Mouse (Mus musculus) midbrain, embryonic 16.5 days (tissue): ENCODE data around the gene Hist1h1e. TPM values are rescaled to one million over a fixed set of nuclear protein-coding genes. Genes with fewer than 3 reads are reported as not detected.
A peak's percentile ranks its signal among the peaks of the same experiment; 100 is the strongest.
"Not testable (repeated sequence)": the region's sequence is repeated elsewhere in the genome, so short reads cannot be mapped to it uniquely, and the experiment has no call there.

Source experiments
- ATAC-seq: fragments of 200-750 bp; cut with Nextera tagmentation; 2 replicates; pipeline ENCODE4 v1.8.0; 2017; ENCODE audit warnings: moderate TSS enrichment
- H3K27ac ChIP-seq: fragments of 300-500 bp; sonication (generic); 2 replicates; pipeline ENCODE4 v1.5.1; 2014; ENCODE audit warnings: mild to moderate bottlenecking, low read length, mixed read lengths
- H3K27me3 ChIP-seq: fragments of 300-500 bp; sonication (generic); 2 replicates; pipeline ENCODE4 v1.6.1; 2014; ENCODE audit warnings: low read depth, low read length, mixed read lengths; ENCODE audit not compliant: control insufficient read depth, insufficient read depth
- H3K36me3 ChIP-seq: fragments of 300-500 bp; sonication (generic); 2 replicates; pipeline ENCODE4 v1.6.1; 2014; ENCODE audit warnings: mild to moderate bottlenecking, low read length, moderate library complexity, mixed read lengths; ENCODE audit not compliant: control insufficient read depth, insufficient read depth
- H3K4me1 ChIP-seq: fragments of 300-500 bp; sonication (generic); 2 replicates; pipeline ENCODE4 v1.6.1; 2014; ENCODE audit warnings: mild to moderate bottlenecking, low read length, mixed read lengths; ENCODE audit not compliant: control insufficient read depth, insufficient read depth
- H3K4me2 ChIP-seq: fragments of 300-500 bp; sonication (generic); 2 replicates; pipeline ENCODE4 v1.6.1; 2014; ENCODE audit warnings: mild to moderate bottlenecking, low read length, mixed read lengths
- H3K4me3 ChIP-seq: fragments of 300-500 bp; sonication (generic); 2 replicates; pipeline ENCODE4 v1.5.1; 2014; ENCODE audit warnings: low read depth, mild to moderate bottlenecking, low read length, moderate library complexity, mixed read lengths
- H3K9ac ChIP-seq: fragments of 300-500 bp; sonication (generic); 2 replicates; pipeline ENCODE4 v1.6.1; 2014; ENCODE audit warnings: low read depth, low read length, mixed read lengths
- H3K9me3 ChIP-seq: fragments of 300-500 bp; sonication (generic); replicated peaks from 2 replicates; pipeline ENCODE4 v1.6.1; 2014; ENCODE audit warnings: mild to moderate bottlenecking, low read length, mixed read lengths; ENCODE audit not compliant: control insufficient read depth, poor library complexity, severe bottlenecking
- WGBS: fragments of 180-500 bp; shearing (Covaris S2); extraction: QIAGEN DNeasy Blood & Tissue Kit; methylation state at CpG from one replicate; pipeline ENCODE4 v1.1.7; 2014; 5-methylcytosine and 5-hydroxymethylcytosine counted together
- polyA plus RNA-seq: library from polyadenylated mRNA; unstranded; fragments of >200 nt; fragmentation: Nextera tagmentation; extraction: Ambion mirVana; gene quantifications from 2 replicates; pipeline ENCODE4 v1.2.1, GENCODE M21; 2015

Hist1h1e gene
- polyA plus RNA-seq, 1 experiment from 2014 or later: 3.3 TPM

GRCm38 (mm10) chr13:23584331-23584730 is 38.0 kb downstream of the Hist1h1e start:
- Histone ChIP-seq H3K4me2 (peak overlapping the region; percentile 91), H3K9ac (no peak overlapping the region; the same call in 1 of the 2 replicates), H3K4me3 (peak overlapping the region; percentile 54), H3K27ac (peak overlapping the region; percentile 94), H3K9me3 (no peaks in the 10 kb centered on the region), H3K36me3 (no peaks in the 10 kb centered on the region), H3K27me3 (no peaks in the 10 kb centered on the region), H3K4me1 (peaks cover 26% of the 10 kb centered on the region)
- ATAC-seq: no peak

DNA sequence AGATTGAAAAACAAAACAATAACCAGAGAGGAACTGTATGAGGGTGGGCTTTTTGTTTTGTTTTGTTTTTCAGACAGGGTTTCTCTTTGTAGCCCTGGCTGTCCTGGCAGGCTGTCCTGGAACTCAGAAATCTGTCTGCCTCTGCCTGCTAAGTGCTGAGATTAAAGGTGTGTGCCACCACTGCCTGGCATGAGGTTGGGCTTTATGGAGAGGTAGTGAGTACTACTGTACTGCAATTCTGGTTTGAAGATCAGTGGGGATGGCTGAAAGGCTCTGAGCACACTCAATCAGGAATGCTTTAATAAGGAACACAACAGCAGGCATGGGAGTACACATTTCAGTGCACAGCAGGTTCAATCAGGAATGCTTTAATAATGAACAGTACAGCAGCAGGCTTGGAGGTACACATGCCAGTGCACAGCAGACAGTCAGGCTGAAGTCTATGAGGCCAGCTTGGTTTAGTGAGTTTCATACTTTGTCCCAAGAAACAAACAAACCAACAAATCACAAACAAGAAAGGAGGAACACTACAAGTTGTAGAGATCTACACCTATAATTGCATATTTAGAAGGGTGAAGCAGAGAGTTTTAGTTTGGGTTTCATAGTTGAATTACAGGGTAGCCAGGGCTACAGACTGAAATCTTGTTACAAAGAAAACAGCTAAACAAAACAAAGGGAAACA is 38.8 kb downstream of the Hist1h1e start:
- Histone ChIP-seq H3K36me3 (no peaks in the 10 kb centered on the region), H3K4me1 (peaks cover 26% of the 10 kb centered on the region), H3K4me2 (no peak overlapping the region), H3K4me3 (no peak overlapping the region), H3K27me3 (no peaks in the 10 kb centered on the region), H3K27ac (no peak overlapping the region), H3K9me3 (no peaks in the 10 kb centered on the region), H3K9ac (no peak overlapping the region)
- ATAC-seq: no peak

GRCm38 (mm10) chr13:23582219-23583056 is 39.9 kb downstream of the Hist1h1e start:
- Histone ChIP-seq H3K27ac (peak overlapping the region; percentile 80), H3K4me1 (peaks cover 26% of the 10 kb centered on the region), H3K4me3 (peak overlapping the region; percentile 51), H3K9ac (peak overlapping the region; percentile 72), H3K9me3 (no peaks in the 10 kb centered on the region), H3K36me3 (no peaks in the 10 kb centered on the region), H3K4me2 (peak overlapping the region; percentile 94), H3K27me3 (no peaks in the 10 kb centered on the region)
- WGBS: 5% methylated on average over 6 of the region's 6 CpGs
- ATAC-seq: no peak

DNA sequence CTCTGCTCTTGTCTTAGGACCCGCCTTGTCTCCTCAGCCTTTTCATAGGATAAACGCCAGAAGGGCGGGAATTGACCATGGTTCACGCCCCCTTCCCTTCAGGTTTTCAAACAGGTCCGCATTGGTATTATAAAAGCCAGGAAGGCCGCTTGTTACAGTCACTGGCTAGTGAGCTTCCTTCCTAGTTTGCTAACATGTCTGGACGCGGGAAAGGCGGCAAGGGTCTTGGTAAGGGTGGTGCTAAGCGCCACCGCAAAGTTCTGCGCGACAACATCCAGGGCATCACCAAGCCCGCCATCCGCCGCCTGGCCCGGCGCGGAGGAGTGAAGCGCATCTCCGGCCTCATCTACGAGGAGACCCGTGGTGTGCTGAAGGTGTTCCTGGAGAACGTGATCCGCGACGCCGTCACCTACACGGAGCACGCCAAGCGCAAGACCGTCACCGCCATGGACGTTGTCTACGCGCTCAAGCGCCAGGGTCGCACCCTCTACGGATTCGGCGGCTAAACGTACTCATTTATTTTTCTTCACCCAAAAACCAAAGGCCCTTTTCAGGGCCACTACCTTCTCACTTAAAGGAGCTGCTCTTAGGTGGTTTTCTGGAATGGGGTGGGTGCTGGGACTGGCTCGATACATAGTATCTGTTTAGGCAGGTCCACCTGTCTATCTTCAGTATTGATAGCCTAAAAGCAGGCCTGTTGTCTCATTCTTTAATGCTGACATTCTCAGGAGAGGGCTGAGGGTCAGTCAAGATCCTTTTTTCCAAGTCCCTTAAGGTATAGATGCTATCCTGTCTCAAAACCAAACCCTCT is 40.7 kb downstream of the Hist1h1e start, which contains the start of gene Hist1h4d:
Gene Hist1h4d, plus strand, starts transcription at position 191 of the 811 bp plus-strand sequence.
- peak within 1 kb of the TSS; percentile 80 for H3K27ac ChIP-seq
- H3K4me1 ChIP-seq: peaks cover 25% of the 10 kb centered on the region
- peak within 1 kb of the TSS; percentile 94 for H3K4me2 ChIP-seq
- peak within 1 kb of the TSS; percentile 51 for H3K4me3 ChIP-seq
- peak; percentile 94 for ATAC-seq
- peak within 1 kb of the TSS; percentile 72 for H3K9ac ChIP-seq
- no peaks in the 10 kb centered on the region for H3K9me3 ChIP-seq
- no peaks in the 10 kb centered on the region for H3K27me3 ChIP-seq
- H3K36me3 ChIP-seq: no peaks in the 10 kb centered on the region
- WGBS: under 1% methylated on average over 43 of the region's 43 CpGs

- H3K27me3 ChIP-seq: no peaks in the 10 kb centered on the region
- no peak overlapping the region for H3K4me2 ChIP-seq
- H3K36me3 ChIP-seq: no peaks in the 10 kb centered on the region
- H3K9me3 ChIP-seq: no peaks in the 10 kb centered on the region
- H3K27ac ChIP-seq: no peak overlapping the region
- no peak overlapping the region for H3K9ac ChIP-seq
- 100% methylated on average over 1 of the region's 1 CpGs for WGBS
- no peak for ATAC-seq
- H3K4me1 ChIP-seq: peaks cover 25% of the 10 kb centered on the region
- no peak overlapping the region for H3K4me3 ChIP-seq
These were observed 44.5 kb downstream of the Hist1h1e start for GRCm38 (mm10) chr13:23577835-23578234.

DNA sequence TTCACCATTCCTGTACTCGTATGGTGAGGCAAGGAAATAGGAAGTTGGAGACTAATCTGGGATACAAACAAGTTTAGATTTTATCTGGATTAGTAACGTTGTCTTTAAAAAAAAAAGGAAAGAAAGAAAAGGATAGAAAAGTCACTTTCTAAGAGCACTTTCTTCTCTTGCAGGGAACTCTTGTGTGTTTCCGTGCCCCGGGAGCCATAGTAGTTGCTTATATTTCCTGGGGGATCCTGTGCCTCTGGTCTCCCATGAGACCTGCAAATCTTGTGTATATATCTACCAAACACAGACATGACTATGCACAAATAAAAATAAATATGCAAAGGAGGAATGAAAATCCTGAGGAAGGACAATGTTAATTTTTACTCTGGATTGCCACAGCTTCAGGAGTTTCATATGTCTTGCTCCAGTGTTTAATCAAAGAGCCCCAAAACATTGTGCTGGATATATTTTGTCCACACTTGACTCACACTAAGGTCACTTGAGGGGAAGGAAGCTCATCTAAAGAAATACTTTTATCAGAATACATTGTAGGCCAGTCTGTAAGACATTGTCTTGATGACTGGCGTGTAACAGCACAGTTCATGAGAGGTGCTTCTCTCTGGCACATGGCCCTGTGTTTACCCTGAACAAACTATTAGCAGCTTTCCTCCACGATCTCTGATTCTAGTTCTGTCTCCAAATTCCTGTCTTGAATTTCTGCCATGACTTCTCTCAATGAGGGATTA is 45.3 kb downstream of the Hist1h1e start:
- 46% methylated on average over 6 of the region's 6 CpGs for WGBS
- Histone ChIP-seq H3K9ac (no peak overlapping the region), H3K27me3 (no peaks in the 10 kb centered on the region), H3K9me3 (no peaks in the 10 kb centered on the region), H3K36me3 (no peaks in the 10 kb centered on the region), H3K4me3 (no peak overlapping the region), H3K27ac (no peak overlapping the region), H3K4me1 (peaks cover 26% of the 10 kb centered on the region), H3K4me2 (peak overlapping the region; percentile 78)
- no peak for ATAC-seq

DNA sequence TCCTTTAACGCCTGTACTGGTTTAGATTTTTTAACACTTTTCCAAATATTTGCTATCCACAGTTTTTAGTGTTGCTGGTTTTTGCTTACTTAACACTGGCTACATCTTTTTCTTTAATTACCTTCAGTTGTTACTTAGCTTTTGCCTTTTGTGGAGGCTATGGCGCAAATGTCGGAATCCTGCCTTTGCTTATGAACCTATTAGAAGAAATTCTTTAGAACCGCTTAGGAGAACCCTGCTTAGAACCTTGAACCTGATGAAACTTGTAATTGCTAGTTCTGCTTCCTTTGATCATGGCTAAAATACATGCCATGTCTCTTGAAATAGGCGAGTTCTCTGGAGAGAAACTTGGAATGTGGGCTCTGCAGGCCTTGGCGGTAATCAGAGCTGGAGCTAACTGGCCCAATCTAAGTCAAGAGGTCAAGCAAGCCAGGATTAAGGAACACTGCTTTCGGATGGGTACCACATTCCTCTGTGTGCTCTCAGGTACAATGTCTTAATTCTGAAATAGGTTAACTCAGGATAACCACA is 45.9 kb downstream of the Hist1h1e start:
- Histone ChIP-seq H3K4me3 (peak overlapping the region; percentile 40), H3K9me3 (no peaks in the 10 kb centered on the region), H3K9ac (no peak overlapping the region; the same call in 1 of the 2 replicates), H3K27ac (no peak overlapping the region; the same call in 1 of the 2 replicates), H3K27me3 (no peaks in the 10 kb centered on the region), H3K36me3 (no peaks in the 10 kb centered on the region), H3K4me1 (peaks cover 27% of the 10 kb centered on the region), H3K4me2 (peak overlapping the region; percentile 78)
- 8% methylated on average over 7 of the region's 7 CpGs for WGBS
- no peak for ATAC-seq

DNA sequence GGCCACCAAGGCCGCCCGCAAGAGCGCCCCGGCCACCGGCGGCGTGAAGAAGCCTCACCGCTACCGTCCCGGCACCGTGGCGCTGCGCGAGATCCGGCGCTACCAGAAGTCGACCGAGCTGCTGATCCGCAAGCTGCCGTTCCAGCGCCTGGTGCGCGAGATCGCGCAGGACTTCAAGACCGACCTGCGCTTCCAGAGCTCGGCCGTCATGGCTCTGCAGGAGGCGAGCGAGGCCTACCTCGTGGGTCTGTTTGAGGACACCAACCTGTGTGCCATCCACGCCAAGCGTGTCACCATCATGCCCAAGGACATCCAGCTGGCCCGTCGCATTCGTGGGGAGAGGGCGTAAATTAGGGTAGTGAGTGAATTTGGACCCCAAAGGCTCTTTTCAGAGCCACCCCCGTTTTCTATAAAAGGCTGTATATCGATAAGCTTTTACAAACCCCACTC is 46.5 kb downstream of the Hist1h1e start:
- not testable (repeated sequence) for ATAC-seq

More for the DNA sequence above, 46.5 kb downstream of the Hist1h1e start:
- peak overlapping the region; percentile 78 for H3K4me2 ChIP-seq
- not testable (repeated sequence) for H3K36me3 ChIP-seq, H3K27me3 ChIP-seq, H3K9me3 ChIP-seq
- peaks cover 25% of the 10 kb centered on the region for H3K4me1 ChIP-seq
- H3K4me3 ChIP-seq: peak overlapping the region; percentile 40
- 0% methylated on average over 9 of the region's 40 CpGs for WGBS
- H3K9ac ChIP-seq: peak overlapping the region; percentile 60
- H3K27ac ChIP-seq: peak overlapping the region; percentile 75
